Mouse (Mus musculus) embryonic stem cell, embryonic (primary cell): ENCODE measurements around the gene Nxt2.

Experiments
- CTCF ChIA-PET, 4 experiments: fragments of 300-600 bp in 2 of 4; fragments of 350-600 bp in 2 of 4; sonication (Branson Sonifier 250); formaldehyde crosslinking; loops; one replicate each; lab custom pipeline; 2022; ENCODE audit warnings: inconsistent platforms in 2 of 4; lab: Charles Lee
- POLR2A ChIA-PET, 4 experiments: fragments of 300-600 bp in 2 of 4; fragments of 350-600 bp in 2 of 4; sonication (Branson Sonifier 250); formaldehyde crosslinking; loops; one replicate each; lab custom pipeline; 2022; ENCODE audit warnings: antibody characterized with exemption in 4 of 4, inconsistent platforms in 1 of 4; lab: Charles Lee

Gene Nxt2

DNA sequence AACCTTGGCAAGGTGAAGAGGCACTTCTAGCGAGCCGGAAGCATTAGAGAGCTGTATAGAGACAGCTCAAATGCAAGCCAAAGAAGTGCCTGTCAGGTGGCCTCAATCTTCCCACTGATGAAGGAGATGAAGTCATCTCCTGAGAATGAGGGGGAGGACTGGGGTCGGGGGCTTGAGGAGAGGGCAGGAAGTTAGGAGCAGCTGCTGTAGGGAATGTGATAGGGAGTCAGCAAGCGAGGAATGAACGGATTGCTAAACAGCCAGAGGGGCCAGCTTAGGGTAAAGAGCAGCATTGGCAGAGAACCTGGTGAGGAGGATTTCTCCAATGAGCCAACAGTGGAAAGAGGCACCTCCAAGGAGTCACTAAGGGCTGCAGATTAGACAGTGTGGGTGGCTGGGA, 59.3 kb downstream of the Nxt2 start:
- ChIA-PET CTCF (no interaction called here), POLR2A (no interaction called here)
